Comparison of ENCODE assay signal across 23 mouse cellular contexts in the genomic region with DNA sequence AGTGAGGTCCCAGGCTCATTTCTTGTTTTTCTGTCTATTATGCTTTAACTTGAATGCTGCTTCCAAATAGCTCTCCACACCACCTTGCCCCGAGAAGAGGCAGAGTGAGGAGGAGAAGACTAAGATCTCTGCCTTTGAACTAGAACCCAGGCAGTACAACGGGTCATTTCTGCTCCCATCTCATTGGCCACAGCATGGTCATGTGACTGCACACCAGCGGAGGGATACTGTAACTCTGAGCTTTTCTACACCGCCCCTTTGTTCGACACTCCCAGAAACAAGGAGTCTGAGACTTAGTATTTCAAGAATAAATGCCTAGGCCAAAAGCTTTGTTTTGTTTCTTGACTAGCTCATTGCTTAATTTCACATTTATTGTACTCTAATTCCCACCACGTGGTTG.
A peak's percentile ranks its signal among the peaks of the same experiment; 100 is the strongest.
DNase-seq lines count a peak whose midpoint lies in the region; ATAC-seq and TF ChIP-seq lines count a peak whose summit lies in the region.
"Had no signal": no experiment of that assay in that cellular context is flagged by ENCODE, and none has a peak within 500 bp of the region (broad histone marks: within the 10 kb centered on the region; RNA-seq: fewer than 3 reads in every experiment).

No protein-coding gene starts in this region.

- TF ChIP-seq RAD21 in MEL (IDR thresholded peaks at IDR 0.05; ENCODE audit: low read depth, low read length), result no peak

- TF ChIP-seq CTCF in C2C12 (IDR thresholded peaks at IDR 0.05; ENCODE audit: control insufficient read depth, insufficient read depth, insufficient read length), result no peak
- TF ChIP-seq CTCF in MEL (IDR thresholded peaks at IDR 0.05 in 2 of 3, conservative IDR thresholded peaks at IDR 0.05 in 1 of 3; ENCODE audit: control insufficient read depth in 1 of 3, insufficient read depth in 1 of 3, low read depth in 2 of 3, low read length in 3 of 3, poor library complexity in 1 of 3, severe bottlenecking in 1 of 3), result no peak

- H3K4me1 ChIP-seq in forebrain, embryonic 10.5 days, result peaks cover 45% of the 10 kb centered on the region
- peaks cover under 1% of the 10 kb centered on the region; the same call in 1 of the 2 replicates for H3K4me1 ChIP-seq in forebrain, embryonic 14.5 days (ENCODE audit: control insufficient read depth, insufficient read depth, low read length)
- H3K4me1 ChIP-seq in MEL (ENCODE audit: control insufficient read depth in 1 of 2, insufficient read depth in 2 of 2, low read length in 2 of 2), result no peaks in the 10 kb centered on the region

- H3K4me3 ChIP-seq in forebrain, embryonic 10.5 days, result no peak overlapping the region
- no peak overlapping the region for H3K4me3 ChIP-seq in forebrain, embryonic 14.5 days (ENCODE audit: low read depth, low read length)
- H3K4me3 ChIP-seq in C2C12 (ENCODE audit: insufficient read depth, poor library complexity, severe bottlenecking), result no peak overlapping the region
- no peak overlapping the region for H3K4me3 ChIP-seq in MEL (ENCODE audit: control insufficient read depth in 1 of 2, insufficient read depth in 1 of 2, low read depth in 2 of 2, low read length in 2 of 2)
- H3K4me3 ChIP-seq: embryonic facial prominence, embryonic 10.5 days; embryonic facial prominence, embryonic 12.5 days; forebrain, embryonic 13.5 days had no signal

- no peaks in the 10 kb centered on the region for H3K36me3 ChIP-seq in forebrain, embryonic 10.5 days (replicated peaks)
- H3K36me3 ChIP-seq in forebrain, embryonic 14.5 days (ENCODE audit: control insufficient read depth, insufficient read depth, low read length), result no peaks in the 10 kb centered on the region
- no peaks in the 10 kb centered on the region for H3K36me3 ChIP-seq in C2C12 (ENCODE audit: control insufficient read depth, insufficient read depth)
- no peaks in the 10 kb centered on the region for H3K36me3 ChIP-seq in MEL (ENCODE audit: control insufficient read depth in 1 of 2, insufficient read depth in 2 of 2, low read length in 2 of 2)
- H3K36me3 ChIP-seq: embryonic facial prominence, embryonic 10.5 days; embryonic facial prominence, embryonic 12.5 days; G1E had no signal

- no peak for TF ChIP-seq EP300 in MEL (IDR thresholded peaks at IDR 0.05; ENCODE audit: low read depth in 1 of 2, low read length in 2 of 2)

- no peaks in the 10 kb centered on the region for H3K79me3 ChIP-seq in C2C12 (ENCODE audit: low read depth)

- H3K79me2 ChIP-seq in C2C12 (ENCODE audit: control insufficient read depth, insufficient read depth) (no peaks in the 10 kb centered on the region), MEL (ENCODE audit: control insufficient read depth, insufficient read depth, low read length, poor library complexity) (no peaks in the 10 kb centered on the region)

- no peaks in the 10 kb centered on the region for H3K9me3 ChIP-seq in forebrain, embryonic 10.5 days
- no peaks in the 10 kb centered on the region for H3K9me3 ChIP-seq in forebrain, embryonic 14.5 days (replicated peaks; ENCODE audit: control insufficient read depth, low read length)
- H3K9me3 ChIP-seq in MEL (replicated peaks; ENCODE audit: insufficient read depth, low read length), result no peaks in the 10 kb centered on the region
- H3K9me3 ChIP-seq: embryonic facial prominence, embryonic 10.5 days; embryonic facial prominence, embryonic 12.5 days; forebrain, embryonic 13.5 days had no signal

- no peak for DNase-seq in forebrain, embryonic 10.5 days (ENCODE audit: extremely low spot score, low spot score)
- DNase-seq in forebrain, embryonic 14.5 days (ENCODE audit: low spot score), result no peak
- DNase-seq in heart, adult 11 months, result peak; percentile 62
- DNase-seq in heart, adult 9 months (ENCODE audit: low spot score in 2 of 2), result no peak
- DNase-seq in MEL (ENCODE audit: low read depth, low spot score), result no peak
- no peak for DNase-seq in embryo, embryonic 9.5 days (ENCODE audit: extremely low spot score)
- DNase-seq: adrenal gland, adult 2 months; adrenal gland, postnatal 10 days; adrenal gland, postnatal 25 days; B cell, adult 2 months; cerebellum, adult 11 months; cerebellum, adult 18-20 months; cerebellum, adult 8-10 months; cerebellum, adult 9-11 months; cerebellum, postnatal 14 days; cerebellum, postnatal 36 days; embryo, embryonic 11 days; forebrain, postnatal 0 days had no signal

- H3K27ac ChIP-seq in forebrain, embryonic 10.5 days, result peak overlapping the region; percentile 12; the same call in 1 of the 2 replicates
- H3K27ac ChIP-seq in forebrain, embryonic 14.5 days (ENCODE audit: low read depth, low read length), result no peak overlapping the region
- no peak overlapping the region for H3K27ac ChIP-seq in MEL (ENCODE audit: control insufficient read depth, low read depth, low read length)
- H3K27ac ChIP-seq: embryonic facial prominence, embryonic 10.5 days; embryonic facial prominence, embryonic 12.5 days; forebrain, embryonic 13.5 days had no signal

- no peak for TF ChIP-seq POLR2A in MEL (IDR thresholded peaks at IDR 0.05; ENCODE audit: control insufficient read depth in 1 of 2, insufficient read depth in 1 of 2, low read depth in 1 of 2, low read length in 2 of 2, poor library complexity in 1 of 2)

- no peak for ATAC-seq in forebrain, embryonic 14.5 days
- ATAC-seq: forebrain, embryonic 13.5 days; forebrain, postnatal 0 days had no signal

- no peak overlapping the region for H3K9ac ChIP-seq in forebrain, embryonic 14.5 days (ENCODE audit: low read length)
- no peak overlapping the region for H3K9ac ChIP-seq in MEL (ENCODE audit: control insufficient read depth, low read depth, low read length, poor library complexity, severe bottlenecking)
- H3K9ac ChIP-seq: embryonic facial prominence, embryonic 12.5 days; forebrain, embryonic 13.5 days; forebrain, postnatal 0 days had no signal

- H3K4me2 ChIP-seq in forebrain, embryonic 14.5 days (ENCODE audit: low read length), result no peak overlapping the region
- H3K4me2 ChIP-seq: embryonic facial prominence, embryonic 12.5 days; forebrain, embryonic 13.5 days had no signal

- WGBS in forebrain, embryonic 10.5 days, result 83% methylated on average over 6 of the region's 6 CpGs
- whole genome bisulfite sequencing in forebrain, embryonic 14.5 days, result 86% methylated on average over 6 of the region's 6 CpGs

- no peak overlapping the region for H3ac ChIP-seq in C2C12 (ENCODE audit: control insufficient read depth, insufficient read length, low read depth)

- peaks cover 34% of the 10 kb centered on the region for H3K27me3 ChIP-seq in forebrain, embryonic 10.5 days (ENCODE audit: poor library complexity, severe bottlenecking)
- H3K27me3 ChIP-seq in forebrain, embryonic 14.5 days (replicated peaks; ENCODE audit: control insufficient read depth, insufficient read depth, low read length), result no peaks in the 10 kb centered on the region
- H3K27me3 ChIP-seq in C2C12 (ENCODE audit: control insufficient read depth, insufficient read depth, insufficient read length), result no peaks in the 10 kb centered on the region
- H3K27me3 ChIP-seq in MEL (ENCODE audit: control insufficient read depth in 1 of 2, insufficient read depth in 2 of 2, low read length in 2 of 2), result no peaks in the 10 kb centered on the region
- H3K27me3 ChIP-seq: forebrain, embryonic 13.5 days had no signal

TF ChIP-seq in C2C12, 6 proteins besides CTCF, POLR2A, EP300 and RAD21:
- TF ChIP-seq CEBPB (IDR thresholded peaks at IDR 0.05; ENCODE audit: low read depth), result no peak
- peak; percentile 51 for TF ChIP-seq USF1 (IDR thresholded peaks at IDR 0.05; ENCODE audit: low read depth)

TF ChIP-seq in MEL, 35 proteins besides CTCF, POLR2A, EP300 and RAD21:
- TF ChIP-seq ZC3H11A (IDR thresholded peaks at IDR 0.05; ENCODE audit: low read depth, low read length) (no peak), USF1 (IDR thresholded peaks at IDR 0.05; ENCODE audit: low read depth, low read length) (peak; percentile 60)
TF ChIP-seq in MEL: peak in this region for 1.
